In the genomic region with DNA sequence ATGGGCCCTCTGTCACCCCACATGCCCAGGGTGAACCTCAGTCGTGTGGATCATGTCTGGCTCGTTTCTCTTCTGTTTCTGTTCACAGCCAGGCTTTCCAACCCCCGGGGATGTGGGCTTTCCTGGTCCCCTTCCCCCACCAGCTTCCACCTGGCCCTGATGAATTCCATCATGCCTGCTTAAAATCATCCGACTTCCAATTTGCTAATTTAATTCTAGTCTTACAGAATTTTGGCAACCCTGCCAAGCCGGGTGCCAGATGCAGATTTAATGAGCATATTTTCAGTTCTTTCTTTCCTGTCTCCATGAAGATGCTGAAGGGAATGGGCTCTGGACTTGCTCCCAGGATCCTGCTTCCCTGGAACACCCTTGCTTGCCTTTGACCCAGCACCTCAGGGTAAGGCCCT, we compare ENCODE assay signal across 16 mouse cellular contexts. TPM values are rescaled to one million over a fixed set of nuclear protein-coding genes. Genes with fewer than 3 reads are reported as not detected.
DNase-seq lines count a peak whose midpoint lies in the region; ATAC-seq and TF ChIP-seq lines count a peak whose summit lies in the region.
"Had no signal": no experiment of that assay in that cellular context is flagged by ENCODE, and none has a peak within 500 bp of the region (broad histone marks: within the 10 kb centered on the region; RNA-seq: fewer than 3 reads in every experiment).

No protein-coding gene starts in this region.

- no peak overlapping the region for H3K4me3 ChIP-seq in stomach, embryonic 15.5 days (replicated peaks)
- no peak overlapping the region for H3K4me3 ChIP-seq in stomach, postnatal 0 days (ENCODE audit: low read depth, low read length)
- H3K4me3 ChIP-seq in intestine, embryonic 15.5 days (replicated peaks) = no peak overlapping the region
- H3K4me3 ChIP-seq in hindbrain, embryonic 14.5 days (replicated peaks; ENCODE audit: low read length) = no peak overlapping the region
- H3K4me3 ChIP-seq: erythroblast, embryonic 14.5 days; heart, embryonic 13.5 days; limb, embryonic 10.5 days had no signal

- WGBS in stomach, embryonic 15.5 days = 39% methylated on average over 5 of the region's 5 CpGs
- WGBS in stomach, postnatal 0 days = 38% methylated on average over 5 of the region's 5 CpGs
- 39% methylated on average over 5 of the region's 5 CpGs for WGBS in intestine, embryonic 15.5 days
- WGBS in hindbrain, embryonic 14.5 days = 56% methylated on average over 5 of the region's 5 CpGs

- H3K27ac ChIP-seq in stomach, embryonic 15.5 days = 0 out of 2 replicates have a peak overlapping the region, but pooled peaks have one; percentile 21
- H3K27ac ChIP-seq in stomach, postnatal 0 days (replicated peaks) = no peak overlapping the region
- H3K27ac ChIP-seq in intestine, embryonic 15.5 days = no peak overlapping the region
- no peak overlapping the region for H3K27ac ChIP-seq in hindbrain, embryonic 14.5 days
- H3K27ac ChIP-seq: heart, embryonic 13.5 days; limb, embryonic 10.5 days had no signal

- no peaks in the 10 kb centered on the region for H3K9me3 ChIP-seq in stomach, embryonic 15.5 days
- no peaks in the 10 kb centered on the region for H3K9me3 ChIP-seq in stomach, postnatal 0 days (ENCODE audit: control insufficient read depth, low read length)
- H3K9me3 ChIP-seq in intestine, embryonic 15.5 days = no peaks in the 10 kb centered on the region
- no peaks in the 10 kb centered on the region for H3K9me3 ChIP-seq in hindbrain, embryonic 14.5 days (ENCODE audit: control insufficient read depth, low read length)
- H3K9me3 ChIP-seq: heart, embryonic 13.5 days; limb, embryonic 10.5 days had no signal

- no peak for TF ChIP-seq CTCF in stomach, postnatal 0 days (IDR thresholded peaks at IDR 0.05; ENCODE audit: low read depth)

- no peak for ATAC-seq in stomach, embryonic 15.5 days (ENCODE audit: insufficient read depth, low FRiP score, low read depth)
- ATAC-seq in stomach, postnatal 0 days (ENCODE audit: low FRiP score, low TSS enrichment) = no peak
- ATAC-seq in intestine, embryonic 15.5 days = no peak
- ATAC-seq in hindbrain, embryonic 14.5 days (ENCODE audit: low FRiP score) = no peak

- H3K4me2 ChIP-seq in stomach, embryonic 15.5 days = no peak overlapping the region
- H3K4me2 ChIP-seq in stomach, postnatal 0 days (replicated peaks; ENCODE audit: low read depth) = no peak overlapping the region
- H3K4me2 ChIP-seq in intestine, embryonic 15.5 days (replicated peaks) = no peak overlapping the region
- no peak overlapping the region for H3K4me2 ChIP-seq in hindbrain, embryonic 14.5 days (replicated peaks)
- H3K4me2 ChIP-seq: heart, embryonic 13.5 days; lung, embryonic 14.5 days had no signal

- no peak for DNase-seq in stomach, postnatal 0 days (ENCODE audit: low spot score)
- peak; percentile 85 for DNase-seq in layer of hippocampus, adult 11-12 months (ENCODE audit: low spot score)
- DNase-seq in left cerebral cortex, postnatal 14 days (ENCODE audit: low spot score in 2 of 2) = peak; percentile 81 to 91
- no peak for DNase-seq in adrenal gland, postnatal 25 days
- DNase-seq in heart, adult 8-10 months (ENCODE audit: low spot score) = no peak
- DNase-seq in hindbrain, embryonic 14.5 days (ENCODE audit: low spot score) = no peak
- DNase-seq: cerebellum, adult 18-20 months; lung, embryonic 14.5 days; retina, postnatal 1 day had no signal

- intact Hi-C loops in left cerebral cortex, postnatal 14 days (cut with DNase I) = no loop called here

- H3K27me3 ChIP-seq in stomach, embryonic 15.5 days (replicated peaks) = no peaks in the 10 kb centered on the region
- H3K27me3 ChIP-seq in stomach, postnatal 0 days (ENCODE audit: control insufficient read depth, insufficient read depth, low read length) = no peaks in the 10 kb centered on the region
- no peaks in the 10 kb centered on the region for H3K27me3 ChIP-seq in intestine, embryonic 15.5 days (replicated peaks)
- no peaks in the 10 kb centered on the region for H3K27me3 ChIP-seq in hindbrain, embryonic 14.5 days (ENCODE audit: control insufficient read depth, insufficient read depth, low read length)
- H3K27me3 ChIP-seq: heart, embryonic 13.5 days had no signal

- no peaks in the 10 kb centered on the region for H3K36me3 ChIP-seq in stomach, embryonic 15.5 days
- no peaks in the 10 kb centered on the region for H3K36me3 ChIP-seq in stomach, postnatal 0 days (ENCODE audit: control insufficient read depth, insufficient read depth, low read length)
- H3K36me3 ChIP-seq in intestine, embryonic 15.5 days = no peaks in the 10 kb centered on the region
- no peaks in the 10 kb centered on the region for H3K36me3 ChIP-seq in hindbrain, embryonic 14.5 days (replicated peaks; ENCODE audit: control insufficient read depth, insufficient read depth)
- H3K36me3 ChIP-seq: heart, embryonic 13.5 days; limb, embryonic 10.5 days had no signal

- H3K9ac ChIP-seq in stomach, embryonic 15.5 days = no peak overlapping the region
- no peak overlapping the region for H3K9ac ChIP-seq in stomach, postnatal 0 days (ENCODE audit: low read length)
- H3K9ac ChIP-seq in intestine, embryonic 15.5 days = no peak overlapping the region
- no peak overlapping the region for H3K9ac ChIP-seq in hindbrain, embryonic 14.5 days
- H3K9ac ChIP-seq: heart, embryonic 13.5 days; lung, embryonic 14.5 days had no signal

- no peaks in the 10 kb centered on the region for H3K4me1 ChIP-seq in stomach, embryonic 15.5 days
- H3K4me1 ChIP-seq in stomach, postnatal 0 days (replicated peaks; ENCODE audit: control insufficient read depth, insufficient read depth) = no peaks in the 10 kb centered on the region
- H3K4me1 ChIP-seq in intestine, embryonic 15.5 days (replicated peaks) = peaks cover 2% of the 10 kb centered on the region; the same call in 1 of the 2 replicates
- no peaks in the 10 kb centered on the region for H3K4me1 ChIP-seq in hindbrain, embryonic 14.5 days (replicated peaks; ENCODE audit: control insufficient read depth, insufficient read depth, low read length)

- no peak for TF ChIP-seq EP300 in stomach, postnatal 0 days (optimal IDR thresholded peaks at IDR 0.05)

RNA-seq across cellular contexts. Expression of a gene that starts 19.7 kb away (rescaled TPM):
- polyA plus RNA-seq in stomach, embryonic 15.5 days (2015; fragmentation: Nextera tagmentation; extraction: Ambion mirVana) = not detected in 2 replicates
- not detected in 2 replicates for polyA plus RNA-seq in stomach, postnatal 0 days (2015; fragmentation: Nextera tagmentation; extraction: Ambion mirVana)
- not detected for total RNA-seq in left cerebral cortex, postnatal 14 days (2021)
- total RNA-seq in adrenal gland, postnatal 25 days (2021) = not detected in 2 replicates
- total RNA-seq in heart, adult 8-10 months (2022) = not detected
- polyA plus RNA-seq in intestine, embryonic 15.5 days (2015; fragmentation: Nextera tagmentation; extraction: Ambion mirVana) = not detected in 2 replicates
- polyA plus RNA-seq in hindbrain, embryonic 14.5 days (2014; fragmentation: Nextera tagmentation; extraction: Ambion mirVana) = not detected in 2 replicates
- polyA plus RNA-seq: erythroblast, embryonic 14.5 days; heart, embryonic 13.5 days; intestine, embryonic 14.5 days; limb, embryonic 10.5 days; lung, embryonic 14.5 days; thymus, postnatal 0 days had no signal

Comparison
In these comparisons a context has a peak if more than half of its experiments do, and no peak if none do; other contexts are left out.
1. DNase-seq: peak in layer of hippocampus, adult 11-12 months (single experiment) and left cerebral cortex, postnatal 14 days (2 of 2); none in stomach, postnatal 0 days (single experiment), adrenal gland, postnatal 25 days (single experiment), heart, adult 8-10 months (single experiment) and hindbrain, embryonic 14.5 days (single experiment).